Mouse (Mus musculus) retina, embryonic 14.5 days (tissue): ENCODE data around the gene Gtpbp3.

ENCODE experiments used
- DNase-seq: peaks from one replicate; pipeline ENCODE4 v3.0.0-alpha.2; 2015; ENCODE audit warnings: low spot score

Gtpbp3 gene

DNA sequence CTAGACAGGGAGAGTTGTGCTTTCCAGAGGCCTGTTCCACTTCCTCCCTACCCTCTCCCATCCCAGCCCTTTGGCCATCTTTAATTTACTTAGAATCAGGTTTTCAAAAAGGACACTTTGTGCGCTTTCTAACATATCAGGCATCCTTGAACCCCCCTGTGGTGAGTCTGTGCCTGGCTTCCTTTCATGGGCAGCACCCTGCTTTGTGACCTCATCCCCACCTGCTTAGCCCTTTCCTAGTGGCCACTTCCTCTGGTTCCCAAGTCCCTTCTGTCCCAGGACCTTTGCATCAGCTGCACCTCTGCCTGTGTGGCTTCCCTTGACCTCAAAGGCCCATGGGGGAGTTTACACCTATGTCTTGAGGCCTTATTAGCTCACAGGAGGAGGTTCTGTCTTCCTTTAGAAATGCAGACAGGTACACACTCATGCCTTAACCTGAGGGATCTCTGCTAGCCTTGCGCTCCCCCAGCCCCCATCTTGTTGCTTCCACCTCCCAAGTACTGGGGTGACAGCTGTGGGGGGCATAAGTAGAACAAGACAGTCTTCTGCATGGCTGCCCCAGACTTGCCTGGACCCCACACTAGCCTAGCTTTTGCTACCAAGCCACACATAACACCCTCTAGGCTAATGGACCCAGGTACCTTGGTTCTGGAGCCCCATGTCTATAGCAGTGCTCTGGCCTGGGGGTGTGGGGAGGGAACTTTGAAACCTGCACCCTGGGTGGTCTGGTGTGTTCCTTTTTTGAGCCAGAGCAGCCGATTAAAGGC lies 17.6 kb upstream of the Gtpbp3 start:
- DNase-seq = no peak

DNA sequence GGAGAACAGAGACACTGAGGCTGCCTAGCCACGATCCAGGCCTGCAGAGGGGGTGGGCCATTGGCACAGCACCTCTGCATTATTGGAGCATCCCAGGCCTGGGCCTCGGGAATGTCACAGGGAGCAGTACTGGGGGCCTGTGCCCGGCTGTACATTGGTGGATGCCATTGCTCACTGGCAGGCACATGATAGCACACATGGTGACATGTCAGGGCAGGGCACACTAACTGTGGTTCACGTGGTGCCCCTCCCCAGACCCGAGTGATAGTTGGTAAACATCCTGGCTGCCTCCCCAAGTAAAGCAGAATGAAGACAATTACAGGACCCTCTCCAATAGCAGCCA lies 17.0 kb upstream of the Gtpbp3 start:
- DNase-seq = no peak

DNA sequence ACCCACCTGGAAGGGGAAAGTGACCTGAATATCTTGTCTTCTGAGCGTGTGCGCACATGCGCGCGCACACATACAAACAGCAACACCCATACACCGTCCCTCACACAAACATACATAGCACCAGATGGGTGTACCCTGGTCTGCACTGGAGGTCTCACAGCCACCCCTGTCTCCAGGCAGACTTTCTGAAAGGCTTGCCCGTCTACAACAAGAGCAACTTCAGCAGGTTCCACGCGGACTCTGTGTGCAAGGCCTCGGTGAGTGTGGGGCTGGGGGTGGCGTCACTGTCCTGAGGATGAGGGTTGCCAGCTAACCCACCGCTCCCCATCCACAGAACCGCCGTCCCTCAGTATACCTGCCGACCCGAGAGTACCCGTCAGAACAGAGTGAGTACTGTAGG lies 16.0 kb upstream of the Gtpbp3 start:
- DNase-seq = no peak

DNA sequence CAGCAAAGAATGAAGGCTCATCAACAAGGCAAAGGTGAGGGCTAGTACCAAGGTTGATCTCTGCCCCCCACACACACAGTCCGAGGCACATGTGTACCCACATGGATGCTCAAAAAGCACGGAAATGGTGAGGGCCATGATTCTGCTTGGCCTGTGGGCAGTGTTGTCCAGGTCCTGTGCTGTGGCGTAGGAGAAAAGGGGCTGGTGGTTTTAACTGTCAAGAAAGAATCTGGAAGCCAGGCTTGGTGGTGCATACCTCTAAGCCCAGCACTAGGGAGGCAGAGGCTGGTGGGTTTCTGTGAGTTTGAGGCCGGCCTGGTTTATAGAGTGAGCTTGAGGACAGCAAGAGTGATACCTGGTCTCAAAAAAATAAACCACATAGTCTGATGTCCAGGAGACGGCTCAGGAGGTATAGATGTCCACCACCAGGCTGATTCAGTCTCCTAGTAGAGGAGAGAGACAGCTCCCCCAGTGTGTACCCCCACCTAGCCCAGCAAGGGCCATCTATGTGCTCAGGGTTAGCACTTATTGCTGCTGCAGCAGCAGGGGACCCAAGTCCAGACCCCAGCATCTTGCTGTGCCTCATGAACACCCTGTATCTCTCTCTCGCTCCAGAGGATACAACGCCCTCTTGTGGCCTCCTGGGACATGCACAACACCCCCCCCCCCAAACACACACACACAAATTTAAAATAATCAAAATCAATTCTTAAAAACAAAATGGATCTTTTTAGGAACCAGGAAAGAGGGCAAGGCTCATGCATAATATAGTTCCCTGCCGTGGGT lies 15.1 kb upstream of the Gtpbp3 start:
- DNase-seq = no peak

DNA sequence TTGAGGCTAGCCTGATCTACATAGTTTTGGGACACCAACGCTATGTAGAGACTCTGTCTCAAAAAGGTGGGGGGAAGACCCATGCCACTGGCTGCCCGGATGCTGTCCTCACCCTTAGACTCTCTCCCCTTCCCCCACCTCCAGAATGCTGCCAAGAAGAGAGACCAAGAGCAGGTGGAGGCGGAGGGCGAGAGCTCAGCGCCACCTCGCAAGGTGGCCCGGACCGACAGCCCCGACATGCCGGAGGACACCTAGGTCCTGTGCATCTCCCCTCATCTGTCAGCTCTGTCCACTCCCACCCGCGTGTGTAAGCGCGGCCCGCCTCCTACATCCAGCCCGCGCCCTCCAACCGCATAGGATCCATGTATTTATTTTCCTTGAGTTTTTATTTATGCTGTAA lies 13.6 kb upstream of the Gtpbp3 start:
- no peak for DNase-seq

DNA sequence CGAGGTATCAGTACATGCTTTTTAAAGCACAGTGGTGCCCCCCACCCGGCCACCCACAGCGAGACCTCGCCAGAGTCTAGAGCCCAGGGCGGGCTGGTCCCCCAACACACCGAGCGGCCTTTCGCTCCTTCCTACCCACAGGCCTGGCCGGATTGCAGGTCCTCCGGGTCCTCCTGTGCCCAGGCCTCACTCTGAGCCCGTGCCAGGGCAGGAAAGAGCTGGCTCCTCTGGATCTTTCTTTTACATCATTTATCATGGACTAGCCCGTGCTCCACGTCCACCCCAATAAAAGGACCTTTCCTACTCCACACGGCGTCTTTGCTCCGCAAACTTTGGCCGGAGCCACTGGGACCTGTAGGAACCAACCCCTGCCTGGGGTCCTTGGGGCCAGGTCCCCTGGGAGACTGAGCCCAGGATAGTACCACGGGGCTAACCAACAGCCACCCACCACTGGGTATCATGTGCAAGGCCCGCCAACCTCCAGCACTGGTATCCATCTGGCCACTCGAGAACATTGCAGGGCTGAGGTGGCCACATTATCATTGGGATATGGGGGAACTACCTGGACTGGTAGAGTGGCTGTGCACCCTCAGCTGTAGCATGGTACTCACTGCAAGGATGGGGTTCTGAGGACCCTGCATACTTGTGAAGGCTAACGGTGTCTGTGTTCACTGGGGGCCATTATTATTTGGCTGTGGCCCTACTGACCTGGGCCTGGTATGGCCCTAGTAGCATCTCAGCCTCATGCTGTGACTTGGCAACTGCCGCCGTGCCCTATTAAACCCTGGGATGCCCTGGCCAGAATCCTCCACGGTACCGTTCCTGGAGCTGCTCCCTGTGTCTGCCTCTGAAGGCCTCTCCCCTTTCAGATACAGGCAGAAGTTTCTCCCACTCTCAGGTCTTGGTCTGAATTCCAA lies 12.9 kb upstream of the Gtpbp3 start:
- no peak for DNase-seq

DNA sequence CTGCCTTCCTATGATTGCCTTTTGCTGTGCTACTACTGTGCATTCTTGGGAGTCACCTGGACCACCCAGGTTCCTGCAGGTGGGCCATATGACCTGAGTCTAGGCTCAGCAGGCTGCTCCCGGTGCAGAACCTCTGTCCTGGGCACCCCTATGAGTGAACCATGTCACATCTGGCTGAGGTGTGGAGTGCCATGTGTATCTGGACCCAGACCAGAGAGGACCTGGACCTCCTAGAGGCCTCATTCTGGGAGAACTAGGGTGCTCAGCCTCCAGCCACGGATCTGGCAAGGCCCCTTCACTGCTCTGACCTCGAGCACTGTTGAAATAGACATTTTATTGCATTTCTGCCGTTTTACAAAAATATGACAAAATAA lies 12.2 kb upstream of the Gtpbp3 start:
- DNase-seq = no peak

DNA sequence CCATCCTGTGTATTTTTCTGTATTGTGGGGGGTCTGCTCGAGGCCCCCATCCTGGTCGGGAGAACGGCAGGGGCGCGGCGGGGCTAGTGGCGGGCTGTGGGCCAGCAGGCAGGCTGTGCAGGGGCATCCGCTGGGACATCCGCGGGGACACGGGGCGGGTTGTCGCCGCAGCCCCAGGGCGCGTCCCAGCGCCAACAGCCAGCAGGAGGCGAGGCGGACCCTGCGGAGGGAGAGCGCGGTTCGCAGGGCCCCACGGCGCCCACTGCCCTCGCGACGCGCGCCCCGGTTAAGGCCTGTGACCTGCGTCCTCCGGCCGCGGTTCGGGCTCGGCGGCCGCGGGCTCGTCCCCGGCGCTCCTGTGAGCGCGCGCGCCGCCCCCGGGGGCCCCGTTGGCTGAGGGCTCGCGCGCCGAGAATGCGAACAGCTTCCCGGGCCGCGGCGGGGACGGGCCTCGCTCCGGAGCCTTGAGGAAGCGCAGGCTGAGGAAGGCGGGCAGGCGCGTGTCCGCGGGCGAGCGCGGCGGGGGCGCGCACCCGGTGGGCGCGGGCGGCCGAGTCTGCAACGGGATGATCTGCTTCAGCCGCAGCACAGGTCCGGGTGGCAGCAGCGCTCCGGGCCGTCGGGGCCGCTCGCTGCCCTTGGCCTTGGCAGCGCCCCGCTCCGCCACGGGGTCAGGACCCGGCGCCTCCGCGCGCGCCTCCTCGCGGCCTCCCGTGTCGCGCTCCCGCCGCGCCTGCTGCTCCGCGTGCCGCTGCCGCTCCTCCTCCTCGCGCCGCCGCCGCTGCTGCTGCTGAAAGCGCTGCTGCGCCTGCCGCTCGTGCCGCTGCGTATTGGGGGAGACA lies 11.6 kb upstream of the Gtpbp3 start:
- peak; percentile 80 for DNase-seq

DNA sequence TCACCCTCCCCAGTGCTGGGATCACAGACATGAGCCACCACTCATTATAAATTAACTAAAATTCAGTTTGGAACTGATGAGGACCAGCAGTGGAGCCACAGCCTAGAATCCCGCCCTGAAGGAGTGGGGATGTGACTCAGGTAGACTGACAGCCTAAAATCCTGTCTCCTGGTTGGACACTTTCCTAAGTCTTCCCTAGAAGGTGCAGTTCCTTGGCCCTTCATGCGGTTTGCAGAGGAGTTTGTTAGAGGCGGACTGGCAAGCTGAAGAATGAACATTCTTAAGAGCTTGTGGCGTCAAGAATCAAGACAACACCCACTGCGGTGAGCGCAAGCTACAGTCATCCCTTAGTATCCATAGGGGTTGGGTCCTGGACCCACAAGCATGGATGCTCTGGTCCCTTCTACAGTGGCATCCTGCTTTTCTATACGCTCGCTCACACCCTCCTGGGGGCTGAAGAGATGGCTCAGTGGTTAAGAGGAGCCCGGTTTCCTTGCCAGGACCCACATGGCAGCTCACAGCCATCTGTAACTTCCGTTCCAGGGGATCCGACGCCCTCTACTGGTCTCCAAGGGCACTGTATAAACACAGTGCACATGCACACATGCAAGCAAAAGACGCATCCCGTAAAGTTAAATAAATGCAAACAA lies 10.6 kb upstream of the Gtpbp3 start:
- DNase-seq = peak; percentile 63

DNA sequence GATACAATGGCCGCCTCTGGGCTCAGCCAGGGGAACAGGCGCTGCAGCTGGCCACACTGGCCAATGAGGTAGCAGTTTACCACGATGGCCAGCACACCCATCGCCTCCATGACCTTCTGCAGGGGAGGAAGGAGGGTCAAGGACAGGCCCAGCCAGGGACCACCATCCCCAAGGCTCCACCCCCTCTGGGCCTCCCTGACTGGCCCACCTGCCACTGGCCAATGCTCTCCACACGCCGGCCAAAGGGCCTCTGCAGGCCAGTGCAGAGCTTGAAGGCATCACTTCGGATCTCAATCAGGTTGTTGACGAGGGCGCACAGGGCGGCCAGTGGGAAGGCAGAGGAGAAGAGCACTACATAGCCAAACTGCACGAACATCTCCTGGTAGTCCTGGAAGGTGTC lies 9.0 kb upstream of the Gtpbp3 start:
- DNase-seq = no peak

DNA sequence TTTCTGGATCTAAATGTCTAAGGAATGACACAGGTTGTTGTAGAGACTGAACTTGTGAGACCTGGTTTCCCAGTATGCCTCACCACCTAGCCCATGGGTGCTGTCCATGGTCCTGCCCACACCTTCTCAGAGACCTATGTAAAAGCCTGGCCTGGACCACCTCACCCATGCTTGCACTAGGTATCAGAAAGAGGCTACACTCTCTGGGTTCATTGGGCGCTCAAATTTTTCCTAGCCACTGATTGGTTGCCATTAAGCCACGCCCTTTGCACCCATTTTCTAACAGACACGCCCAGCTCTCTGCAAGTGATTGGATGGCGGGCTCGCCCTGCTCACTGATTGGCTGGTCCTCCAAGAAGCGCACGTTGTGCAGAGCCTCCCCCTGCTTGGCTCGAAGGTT lies 4.0 kb upstream of the Gtpbp3 start:
- DNase-seq = no peak

DNA sequence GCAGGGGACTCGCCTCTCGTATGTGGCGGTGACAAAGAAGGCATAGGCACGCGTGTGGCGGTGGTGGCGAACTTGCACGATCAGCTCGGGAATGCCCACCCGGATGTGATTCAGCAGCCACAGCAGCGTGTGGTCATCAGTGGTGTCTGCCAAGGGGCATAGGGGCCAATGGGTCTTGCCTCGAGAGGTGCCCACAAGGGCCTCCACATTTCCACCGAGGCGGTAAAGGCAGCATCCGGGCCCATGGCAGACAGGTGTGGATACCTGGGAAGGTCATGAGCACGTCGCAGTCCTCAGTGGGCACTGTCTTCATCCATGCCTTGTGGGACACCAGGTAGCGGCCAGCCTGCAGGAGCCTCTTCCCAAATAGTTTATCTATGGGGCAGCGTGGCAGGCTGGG lies 3.2 kb upstream of the Gtpbp3 start:
- DNase-seq = no peak

DNA sequence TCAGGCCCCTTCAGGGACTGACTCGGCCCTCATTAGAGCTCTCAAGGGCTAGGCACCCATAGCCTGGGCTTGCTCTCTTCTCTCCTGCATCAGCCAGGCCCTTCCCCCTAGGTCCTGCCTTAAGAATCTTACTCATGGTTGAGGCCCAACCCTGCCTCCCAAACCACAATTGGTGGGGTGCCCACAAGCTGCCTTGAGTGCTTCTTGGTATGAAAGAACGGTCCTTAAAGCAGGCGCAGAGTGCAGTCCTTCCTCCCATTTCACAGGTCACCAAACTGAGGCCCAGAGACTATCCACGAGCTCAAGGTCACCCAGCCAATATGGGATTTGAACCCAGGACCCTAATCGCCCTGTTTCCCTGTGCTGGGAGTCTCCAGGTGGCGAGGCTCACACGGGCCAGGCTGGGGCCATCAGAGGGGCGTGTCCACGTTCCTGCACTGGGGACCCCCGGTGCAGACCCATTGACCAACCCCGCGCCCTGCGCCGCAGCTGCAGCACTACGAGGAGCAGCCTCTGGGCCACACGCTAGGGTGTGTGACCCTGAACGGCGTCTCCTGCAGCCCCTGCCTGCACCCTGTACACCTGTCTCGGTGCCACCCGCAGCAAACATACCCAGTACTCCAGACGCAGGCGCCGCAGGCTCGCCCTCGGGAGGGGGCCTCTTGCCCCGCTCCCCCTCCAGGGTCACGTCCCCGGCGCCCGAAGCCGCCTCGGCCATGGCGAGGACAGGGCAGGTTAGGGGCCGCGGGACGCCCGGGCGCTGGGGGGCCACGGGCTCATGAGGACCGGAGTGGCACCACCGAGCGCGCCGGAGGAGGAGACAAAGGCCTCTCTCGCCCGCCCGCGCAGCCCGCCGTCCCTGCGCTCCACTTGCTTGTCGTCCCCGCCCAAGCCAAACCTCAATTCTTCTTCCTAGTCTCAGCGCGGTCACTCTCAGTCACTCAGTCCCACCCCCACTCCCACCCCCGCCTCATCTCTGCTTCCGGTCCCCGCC lies 2.5 kb upstream of the Gtpbp3 start, which contains the start of gene Ano8:
Gene Ano8, minus strand, starts transcription at position 822 of the 994 bp plus-strand sequence.
- peak; percentile 92 for DNase-seq

DNA sequence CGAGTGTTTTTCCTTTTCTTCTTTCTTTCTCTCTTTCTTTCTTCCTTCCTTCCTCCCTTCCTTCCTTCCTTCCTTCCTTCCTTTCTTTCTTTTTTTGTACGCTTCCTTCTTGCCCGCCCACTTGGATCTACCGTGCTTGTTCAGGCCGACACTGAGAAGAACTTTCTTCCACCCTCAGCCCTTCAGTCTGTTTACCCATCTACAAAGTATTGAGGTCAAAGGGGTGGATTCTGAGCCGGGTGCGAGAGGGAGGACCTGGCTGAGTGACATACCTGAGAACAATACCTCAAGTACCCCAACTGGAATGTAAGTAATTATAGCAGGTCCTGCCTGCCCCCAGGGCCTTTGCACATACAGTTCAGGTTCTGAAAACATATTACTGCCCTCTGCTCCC lies 1.8 kb upstream of the Gtpbp3 start:
- DNase-seq = no peak

DNA sequence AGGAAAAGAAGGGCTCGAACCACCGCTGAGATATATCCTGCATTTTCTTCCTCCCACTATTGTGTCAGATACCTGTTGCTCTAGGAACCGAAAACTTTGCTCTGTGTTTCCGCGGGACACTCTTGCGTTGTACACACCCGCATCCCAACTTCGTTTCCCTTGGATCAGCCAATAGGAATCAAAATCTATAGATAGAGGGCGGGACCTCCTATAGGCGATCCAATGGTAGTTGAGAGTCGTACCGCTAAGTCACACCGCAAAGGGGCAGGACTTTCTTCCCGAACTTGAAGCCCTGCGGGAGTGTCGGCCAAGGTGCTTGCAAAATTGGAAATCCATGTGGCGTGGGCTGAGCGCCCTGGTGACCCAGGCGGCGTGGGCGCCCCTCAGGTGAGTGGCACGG lies 551 bp downstream of the Gtpbp3 start:
- peak; percentile 96 for DNase-seq

DNA sequence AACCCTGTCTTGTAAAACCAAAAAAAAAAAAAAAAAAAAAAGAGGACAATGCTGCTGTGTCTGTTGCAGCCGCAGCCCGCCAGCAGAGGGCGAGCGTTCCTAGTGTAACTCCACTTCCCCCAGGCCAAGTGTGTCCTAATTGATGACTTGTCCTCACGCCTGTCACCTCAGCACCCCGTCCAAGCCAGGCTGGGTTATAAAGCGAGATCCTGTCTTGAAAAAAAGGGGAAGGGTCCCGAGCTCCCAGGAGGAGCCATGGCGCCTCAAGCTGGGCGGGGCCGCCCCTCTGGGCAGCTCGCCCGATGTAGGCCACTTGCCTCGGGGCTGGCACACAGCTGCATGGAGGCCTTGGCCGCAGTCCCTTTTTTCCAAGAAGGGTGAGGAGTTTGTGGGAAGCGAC lies 7.1 kb downstream of the Gtpbp3 start:
- peak; percentile 90 for DNase-seq

DNA sequence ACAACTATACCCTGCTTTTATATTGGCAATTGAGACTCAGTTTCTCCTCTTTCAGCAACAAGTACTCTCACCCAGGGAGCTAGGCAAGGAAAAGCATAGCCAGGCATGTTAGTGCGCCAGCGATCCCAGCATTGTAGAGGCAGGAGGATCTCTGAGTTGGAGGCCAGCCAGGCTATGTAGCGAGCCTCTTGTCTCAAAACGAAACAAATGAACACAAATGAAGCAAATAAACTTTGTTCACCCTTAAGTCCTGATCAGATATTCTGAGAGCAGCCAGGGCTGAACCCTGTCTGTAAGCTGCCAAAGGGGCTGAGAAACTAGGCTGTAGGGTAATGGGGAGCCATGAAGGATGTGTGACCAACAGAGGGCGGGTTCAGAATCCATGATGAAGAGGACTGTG lies 7.9 kb downstream of the Gtpbp3 start:
- no peak for DNase-seq

DNA sequence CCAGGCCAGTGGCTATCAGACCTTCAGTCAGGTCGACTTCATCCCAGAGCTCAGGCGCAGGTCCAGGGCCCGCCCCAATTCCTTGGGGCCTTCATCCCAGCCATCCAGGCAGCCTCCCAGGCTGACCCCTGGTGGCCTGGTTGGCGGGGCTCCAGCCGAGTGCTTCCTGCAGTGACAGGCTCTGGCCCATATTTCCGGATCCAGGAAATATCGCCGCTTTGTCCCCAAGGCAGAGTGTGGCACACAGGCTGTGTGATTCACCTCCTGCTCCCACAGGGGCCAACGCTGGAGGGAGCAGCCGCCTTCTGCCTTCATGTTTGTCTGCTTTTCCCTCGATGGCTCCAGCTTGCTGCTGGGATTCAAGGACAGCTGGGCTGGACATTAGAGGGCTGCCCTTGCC lies 8.6 kb downstream of the Gtpbp3 start:
- DNase-seq = no peak

DNA sequence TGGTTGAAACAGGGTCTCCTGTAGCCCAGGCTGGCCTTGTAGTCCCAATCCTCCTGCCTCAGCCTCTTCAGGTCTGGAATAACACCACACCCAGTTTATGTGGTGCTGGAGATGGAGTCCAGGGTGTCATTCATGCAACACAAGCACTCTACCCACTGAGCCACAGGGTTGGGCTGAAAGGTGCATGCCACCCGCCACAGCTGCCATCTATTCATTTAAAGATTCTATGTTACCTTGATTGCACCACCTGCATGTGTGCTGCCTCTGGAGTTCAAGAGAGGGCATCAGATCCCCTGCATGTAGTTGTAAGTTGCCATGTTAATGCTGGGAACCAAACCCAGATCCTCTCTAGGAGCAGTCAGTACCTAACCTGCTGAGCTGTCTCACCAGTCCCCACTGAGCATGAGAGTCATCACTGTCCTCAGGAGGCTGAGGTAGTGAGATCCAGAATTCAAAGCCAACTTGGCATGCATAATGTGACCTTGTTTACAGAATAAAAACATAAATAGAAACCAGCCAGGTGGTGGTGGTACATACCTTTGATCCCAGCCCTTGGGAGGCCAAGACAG lies 9.3 kb downstream of the Gtpbp3 start:
- no peak for DNase-seq
